Mouse (Mus musculus): ENCODE measurements at regions not wholly inside any gene's neighbourhood (a gene's known extent, or its start where the extent isn't known, plus 50 kb on each side); places are given as distances from the start of the nearest gene placed in this dataset.

- TF ChIP-seq CTCF (IDR thresholded peaks at IDR 0.05; ENCODE audit: low read depth) (no peak), EP300 (optimal IDR thresholded peaks at IDR 0.05) (no peak)
Observed at GRCm38 (mm10) chr10:98839963-98840362, 74.2 kb upstream of the Atp2b1 start.
